Mouse (Mus musculus) embryonic facial prominence, embryonic 11.5 days (tissue): ENCODE measurements at regions not wholly inside any gene's neighbourhood (a gene's known extent, or its start where the extent isn't known, plus 50 kb on each side); places are given as distances from the start of the nearest gene placed in this dataset.

Source experiments
- ATAC-seq: fragments of 200-750 bp; cut with Nextera tagmentation; replicated peaks from 2 replicates; pipeline ENCODE4 v1.8.0; 2017; ENCODE audit warnings: low read depth; ENCODE audit not compliant: insufficient number of reproducible peaks, low FRiP score, low TSS enrichment
- DNase-seq: peaks from one replicate; pipeline ENCODE4 v3.0.0-alpha.2; 2015; ENCODE audit warnings: low spot score
- H3K27ac ChIP-seq: fragments of 300-500 bp; sonication (generic); replicated peaks from 2 replicates; pipeline ENCODE4 v1.5.1; 2014; ENCODE audit warnings: mild to moderate bottlenecking, low read depth, low read length, control low read depth
- H3K27me3 ChIP-seq: fragments of 300-500 bp; sonication (generic); 2 replicates; pipeline ENCODE4 v1.6.1; 2014; ENCODE audit warnings: mild to moderate bottlenecking, low read length, moderate library complexity, mixed read lengths; ENCODE audit not compliant: control insufficient read depth, insufficient read depth
- H3K36me3 ChIP-seq: fragments of 300-500 bp; sonication (generic); replicated peaks from 2 replicates; pipeline ENCODE4 v1.6.1; 2014; ENCODE audit warnings: low read depth, mild to moderate bottlenecking, low read length, moderate library complexity, mixed read lengths; ENCODE audit not compliant: control insufficient read depth, insufficient read depth
- H3K4me1 ChIP-seq: fragments of 300-500 bp; sonication (generic); 2 replicates; pipeline ENCODE4 v1.6.1; 2014; ENCODE audit warnings: low read length, mixed read lengths; ENCODE audit not compliant: control insufficient read depth, insufficient read depth
- H3K4me2 ChIP-seq: fragments of 300-500 bp; sonication (generic); 2 replicates; pipeline ENCODE4 v1.6.1; 2014; ENCODE audit warnings: low read depth, mild to moderate bottlenecking, control low read depth, low read length, moderate library complexity
- H3K4me3 ChIP-seq: fragments of 300-500 bp; sonication (generic); 2 replicates; pipeline ENCODE4 v1.5.1; 2014; ENCODE audit warnings: low read depth, low read length, control low read depth
- H3K9ac ChIP-seq: fragments of 300-500 bp; sonication (generic); replicated peaks from 2 replicates; pipeline ENCODE4 v1.6.1; 2014; ENCODE audit warnings: mild to moderate bottlenecking, control low read depth, low read length
- H3K9me3 ChIP-seq: fragments of 300-500 bp; sonication (generic); replicated peaks from 2 replicates; pipeline ENCODE4 v1.6.1; 2016; ENCODE audit warnings: mild to moderate bottlenecking, low read length, inconsistent platforms, mixed read lengths; ENCODE audit not compliant: control insufficient read depth
- WGBS: fragments of 180-500 bp; shearing (Covaris S2); extraction: QIAGEN DNeasy Blood & Tissue Kit; methylation state at CpG from one replicate; pipeline ENCODE4 v1.1.7; 2014; 5-methylcytosine and 5-hydroxymethylcytosine counted together

GRCm38 (mm10) chr17:15222923-15223322 lies 153.7 kb downstream of the Dll1 start:
- no peaks in the 10 kb centered on the region for H3K9me3 ChIP-seq
- H3K27ac ChIP-seq: no peak overlapping the region
- DNase-seq (no peak), ATAC-seq (no peak)
- H3K4me2 ChIP-seq: no peak overlapping the region
- H3K4me3 ChIP-seq: no peak overlapping the region
- WGBS: 77% methylated on average over 3 of the region's 3 CpGs
- no peaks in the 10 kb centered on the region for H3K4me1 ChIP-seq
- no peak overlapping the region for H3K9ac ChIP-seq
- no peaks in the 10 kb centered on the region for H3K36me3 ChIP-seq
- no peaks in the 10 kb centered on the region for H3K27me3 ChIP-seq

- DNase-seq: no peak
- ATAC-seq: no peak
- Histone ChIP-seq H3K9ac (no peak overlapping the region), H3K27ac (no peak overlapping the region), H3K4me2 (no peak overlapping the region), H3K27me3 (no peaks in the 10 kb centered on the region), H3K9me3 (no peaks in the 10 kb centered on the region), H3K4me1 (no peaks in the 10 kb centered on the region), H3K4me3 (no peak overlapping the region), H3K36me3 (no peaks in the 10 kb centered on the region)
- WGBS: 83% methylated on average over 1 of the region's 1 CpGs
Observed at GRCm38 (mm10) chr17:15214157-15214685, 162.5 kb downstream of the Dll1 start.

- 0 out of 2 replicates have a peak, but pooled peaks have one; percentile 5 for ATAC-seq
- DNase-seq: no peak
- Histone ChIP-seq H3K9me3 (no peaks in the 10 kb centered on the region), H3K4me2 (peak overlapping the region; percentile 51), H3K4me3 (peak overlapping the region; percentile 25; the same call in 1 of the 2 replicates), H3K9ac (peak overlapping the region; percentile 7; the same call in 1 of the 2 replicates), H3K36me3 (no peaks in the 10 kb centered on the region), H3K27me3 (no peaks in the 10 kb centered on the region), H3K27ac (no peak overlapping the region), H3K4me1 (no peaks in the 10 kb centered on the region)
- 42% methylated on average over 3 of the region's 3 CpGs for WGBS
Observed at GRCm38 (mm10) chr17:15208808-15209173, 167.5 kb upstream of the Gm3448 start.

- 6% methylated on average over 19 of the region's 19 CpGs for WGBS
- peak overlapping the region; percentile 51 for H3K4me2 ChIP-seq
- H3K4me1 ChIP-seq: no peaks in the 10 kb centered on the region
- H3K27me3 ChIP-seq: no peaks in the 10 kb centered on the region
- ATAC-seq (peak; percentile 73), DNase-seq (peak; percentile 68)
- no peak overlapping the region for H3K27ac ChIP-seq
- H3K9me3 ChIP-seq: no peaks in the 10 kb centered on the region
- H3K36me3 ChIP-seq: no peaks in the 10 kb centered on the region
- H3K9ac ChIP-seq: peak overlapping the region; percentile 48; the same call in 1 of the 2 replicates
- peak overlapping the region; percentile 25 for H3K4me3 ChIP-seq
Observed at GRCm38 (mm10) chr17:15208030-15208807, 166.9 kb upstream of the Gm3448 start.

GRCm38 (mm10) chr17:15207182-15208029 lies 166.1 kb upstream of the Gm3448 start:
- Histone ChIP-seq H3K4me3 (peak overlapping the region; percentile 25; the same call in 1 of the 2 replicates), H3K27me3 (no peaks in the 10 kb centered on the region), H3K36me3 (no peaks in the 10 kb centered on the region), H3K9me3 (no peaks in the 10 kb centered on the region), H3K4me2 (peak overlapping the region; percentile 51), H3K27ac (no peak overlapping the region), H3K4me1 (no peaks in the 10 kb centered on the region), H3K9ac (peak overlapping the region; percentile 48; the same call in 1 of the 2 replicates)
- 0 out of 2 replicates have a peak, but pooled peaks have one; percentile 2 for ATAC-seq
- 16% methylated on average over 24 of the region's 24 CpGs for whole genome bisulfite sequencing
- DNase-seq: peak; percentile 46

GRCm38 (mm10) chr17:15205799-15206198 lies 164.5 kb upstream of the Gm3448 start:
- Histone ChIP-seq H3K4me1 (no peaks in the 10 kb centered on the region), H3K4me3 (no peak overlapping the region), H3K9me3 (no peaks in the 10 kb centered on the region), H3K4me2 (no peak overlapping the region), H3K9ac (no peak overlapping the region), H3K27ac (no peak overlapping the region), H3K36me3 (no peaks in the 10 kb centered on the region), H3K27me3 (no peaks in the 10 kb centered on the region)
- ATAC-seq (no peak), DNase-seq (no peak)
- WGBS: 79% methylated on average over 4 of the region's 4 CpGs

- WGBS: 33% methylated on average over 1 of the region's 1 CpGs
- Histone ChIP-seq H3K4me2 (no peak overlapping the region), H3K4me1 (no peaks in the 10 kb centered on the region)
Observed at GRCm38 (mm10) chr17:15204524-15204923, 163.2 kb upstream of the Gm3448 start.

More at GRCm38 (mm10) chr17:15204524-15204923, 163.2 kb upstream of the Gm3448 start:
- no peak overlapping the region for H3K27ac ChIP-seq
- no peaks in the 10 kb centered on the region for H3K9me3 ChIP-seq
- DNase-seq (peak; percentile 35), ATAC-seq (no peak)
- no peaks in the 10 kb centered on the region for H3K27me3 ChIP-seq
- H3K4me3 ChIP-seq: no peak overlapping the region
- no peaks in the 10 kb centered on the region for H3K36me3 ChIP-seq
- no peak overlapping the region for H3K9ac ChIP-seq
